Mouse (Mus musculus) thymus, adult 2 months (tissue): Measurements from ENCODE around the gene Tmem89. TPM values are rescaled to one million over a fixed set of nuclear protein-coding genes. Genes with fewer than 3 reads are reported as not detected.

Experiments used
- DNase-seq: peaks from one replicate; pipeline ENCODE4 v3.0.0; 2021
- H3K27ac ChIP-seq: fragments of 200-500 bp; 2 replicates; pipeline ENCODE4 v1.5.1; 2012; ENCODE audit warnings: low read length, control low read depth; ENCODE audit not compliant: control insufficient read depth, insufficient read depth
- H3K27me3 ChIP-seq: fragments of 200-500 bp; 2 replicates; pipeline ENCODE4 v1.6.1; 2012; ENCODE audit warnings: mild to moderate bottlenecking, low read length, moderate library complexity, mixed read lengths; ENCODE audit not compliant: control insufficient read depth, insufficient read depth
- H3K36me3 ChIP-seq: fragments of 200-500 bp; 2 replicates; pipeline ENCODE4 v1.6.1; 2012; ENCODE audit warnings: mild to moderate bottlenecking, low read length, moderate library complexity; ENCODE audit not compliant: control insufficient read depth, insufficient read depth
- H3K4me1 ChIP-seq: fragments of 200-500 bp; replicated peaks from 2 replicates; pipeline ENCODE4 v1.6.1; 2012; ENCODE audit warnings: low read length; ENCODE audit not compliant: control insufficient read depth, insufficient read depth
- H3K4me3 ChIP-seq: fragments of 200-500 bp; 2 replicates; pipeline ENCODE4 v1.5.1; 2012; ENCODE audit warnings: mild to moderate bottlenecking, low read length, control low read depth, moderate library complexity; ENCODE audit not compliant: control insufficient read depth, insufficient read depth
- CTCF ChIP-seq: fragments of 200-500 bp; IDR thresholded peaks from 2 replicates; pipeline ENCODE4 v1.5.1; 2012; ENCODE audit warnings: mild to moderate bottlenecking, control low read depth, low read length, moderate library complexity, borderline replicate concordance; ENCODE audit not compliant: control insufficient read depth, poor library complexity, insufficient read depth; ENCODE audit errors: extremely low read depth
- POLR2A ChIP-seq: fragments of 200-500 bp; IDR thresholded peaks from 2 replicates; pipeline ENCODE4 v1.6.1; 2012; ENCODE audit warnings: mild to moderate bottlenecking, low read length, control low read depth, moderate library complexity; ENCODE audit not compliant: control insufficient read depth, poor library complexity, insufficient read depth; ENCODE audit errors: extremely low read depth
- WGBS: fragments of 180-500 bp; shearing (Covaris S2); methylation state at CpG from one replicate; pipeline ENCODE4 v1.1.7; 2018; 5-methylcytosine and 5-hydroxymethylcytosine counted together
- polyA plus RNA-seq: library from polyadenylated mRNA; depleted of rRNA; stranded (reverse); fragments of >200 nt; gene quantifications from 2 replicates; pipeline ENCODE4 v1.2.3, GENCODE M21; 2012

Tmem89 gene
- polyA plus RNA-seq, 1 experiment, result 0.47 TPM

GRCm38 (mm10) chr9:108936418-108937364, 22.3 kb downstream of the Tmem89 start, which contains the start of gene Uqcrc1:
Gene Uqcrc1 (plus strand): TSS chr9:108936633.
- WGBS, result under 1% methylated on average over 58 of the region's 58 CpGs
- 0 out of 2 replicates have a peak, but pooled peaks cover 3% of the 10 kb centered on the region for H3K4me1 ChIP-seq
- peak; percentile 93 for DNase-seq
- H3K27me3 ChIP-seq, result no peaks in the 10 kb centered on the region
- H3K27ac ChIP-seq, result no peak within 1 kb of the TSS
- TF ChIP-seq POLR2A (peak; percentile 93), CTCF (peak; percentile 88; the same call in 1 of the 2 replicates)
- H3K4me3 ChIP-seq, result peak within 1 kb of the TSS; percentile 62
- H3K36me3 ChIP-seq, result peaks cover 10% of the 10 kb centered on the region

- DNase-seq, result no peak
- H3K36me3 ChIP-seq, result peaks cover 80% of the 10 kb centered on the region
- 92% methylated on average over 9 of the region's 9 CpGs for WGBS
Measured at GRCm38 (mm10) chr9:108945111-108945510, 30.7 kb downstream of the Tmem89 start.

GRCm38 (mm10) chr9:108945608-108946007, 31.2 kb downstream of the Tmem89 start:
- DNase-seq, result no peak
- 91% methylated on average over 5 of the region's 5 CpGs for WGBS
- no peak for TF ChIP-seq CTCF
- no peak for TF ChIP-seq POLR2A
- H3K27me3 ChIP-seq, result no peaks in the 10 kb centered on the region
- no peak overlapping the region for H3K4me3 ChIP-seq
- peaks cover 78% of the 10 kb centered on the region for H3K36me3 ChIP-seq
- no peak overlapping the region for H3K27ac ChIP-seq
- no peaks in the 10 kb centered on the region for H3K4me1 ChIP-seq

More at GRCm38 (mm10) chr9:108945111-108945510, 30.7 kb downstream of the Tmem89 start:
- Histone ChIP-seq H3K4me3 (no peak overlapping the region), H3K27me3 (no peaks in the 10 kb centered on the region), H3K4me1 (no peaks in the 10 kb centered on the region), H3K27ac (no peak overlapping the region)
- no peak for TF ChIP-seq CTCF
- no peak for TF ChIP-seq POLR2A

GRCm38 (mm10) chr9:108949231-108949966, 35.0 kb downstream of the Tmem89 start:
- Histone ChIP-seq H3K36me3 (peaks cover 56% of the 10 kb centered on the region), H3K27me3 (no peaks in the 10 kb centered on the region; the same call in 1 of the 2 replicates), H3K4me1 (no peaks in the 10 kb centered on the region), H3K27ac (no peak overlapping the region), H3K4me3 (no peak overlapping the region)
- 88% methylated on average over 13 of the region's 13 CpGs for WGBS
- DNase-seq, result no peak
- no peak for TF ChIP-seq POLR2A
- no peak for TF ChIP-seq CTCF

- Histone ChIP-seq H3K27ac (no peak overlapping the region), H3K4me3 (no peak overlapping the region), H3K4me1 (no peaks in the 10 kb centered on the region), H3K27me3 (no peaks in the 10 kb centered on the region; the same call in 1 of the 2 replicates), H3K36me3 (peaks cover 48% of the 10 kb centered on the region)
- TF ChIP-seq POLR2A (no peak), CTCF (no peak)
- no peak for DNase-seq
- 94% methylated on average over 9 of the region's 9 CpGs for WGBS
Measured at GRCm38 (mm10) chr9:108949967-108950728, 35.7 kb downstream of the Tmem89 start.
